Mouse (Mus musculus): ENCODE data around the gene Hoxb3.

- no peak for TF ChIP-seq POLR2A (IDR thresholded peaks at IDR 0.05; ENCODE audit: insufficient read depth, low read depth, low read length)
- no peak for TF ChIP-seq CTCF (IDR thresholded peaks at IDR 0.05; ENCODE audit: insufficient read depth, low read depth, low read length)
Observed at GRCm38 (mm10) chr11:96348988-96349387, 25.9 kb downstream of the Hoxb3 start.
